Mouse (Mus musculus) limb, embryonic 15.5 days (tissue): ENCODE measurements around the gene 9430007A20Rik. TPM values are rescaled to one million over a fixed set of nuclear protein-coding genes. Genes with fewer than 3 reads are reported as not detected.
"Not testable (repeated sequence)": the region's sequence is repeated elsewhere in the genome, so short reads cannot be mapped to it uniquely, and the experiment has no call there.

Source experiments
- ATAC-seq: fragments of 200-750 bp; cut with Nextera tagmentation; 2 replicates; pipeline ENCODE4 v1.8.0; 2017; ENCODE audit warnings: low read depth, moderate TSS enrichment; ENCODE audit not compliant: insufficient number of reproducible peaks, low FRiP score, low TSS enrichment
- H3K27ac ChIP-seq: fragments of 300-500 bp; sonication (generic); 2 replicates; pipeline ENCODE4 v1.5.1; 2015; ENCODE audit warnings: moderate library complexity, mild to moderate bottlenecking, inconsistent platforms
- H3K27me3 ChIP-seq: fragments of 300-500 bp; sonication (generic); 2 replicates; pipeline ENCODE4 v1.6.1; 2015; ENCODE audit warnings: inconsistent platforms
- H3K36me3 ChIP-seq: fragments of 300-500 bp; sonication (generic); 2 replicates; pipeline ENCODE4 v1.6.1; 2015; ENCODE audit warnings: inconsistent platforms
- H3K4me1 ChIP-seq: fragments of 300-500 bp; sonication (generic); 2 replicates; pipeline ENCODE4 v1.6.1; 2015; ENCODE audit warnings: inconsistent platforms
- H3K4me2 ChIP-seq: fragments of 300-500 bp; sonication (generic); 2 replicates; pipeline ENCODE4 v1.6.1; 2015; ENCODE audit warnings: mild to moderate bottlenecking, inconsistent platforms
- H3K4me3 ChIP-seq: fragments of 300-500 bp; sonication (generic); 2 replicates; pipeline ENCODE4 v1.5.1; 2015; ENCODE audit warnings: mild to moderate bottlenecking, inconsistent platforms
- H3K9ac ChIP-seq: fragments of 300-500 bp; sonication (generic); 2 replicates; pipeline ENCODE4 v1.6.1; 2015; ENCODE audit warnings: inconsistent platforms
- H3K9me3 ChIP-seq: fragments of 300-500 bp; sonication (generic); 2 replicates; pipeline ENCODE4 v1.6.1; 2016; ENCODE audit warnings: inconsistent platforms
- WGBS: fragments of 180-500 bp; shearing (Covaris S2); methylation state at CpG from one replicate; pipeline ENCODE4 v1.1.7; 2015; 5-methylcytosine and 5-hydroxymethylcytosine counted together
- polyA plus RNA-seq: library from polyadenylated mRNA; unstranded; fragments of >200 nt; fragmentation: Nextera tagmentation; extraction: Ambion mirVana; gene quantifications from 2 replicates; pipeline ENCODE4 v1.2.1, GENCODE M21; 2015

Gene 9430007A20Rik
- not detected in 2 replicates for polyA plus RNA-seq

GRCm38 (mm10) chr4:144519522-144519921, at the start of gene 9430007A20Rik:
9430007A20Rik (plus strand) TSS chr4:144519822.
- H3K4me1 ChIP-seq, result no peaks in the 10 kb centered on the region
- no peak within 1 kb of the TSS for H3K27ac ChIP-seq
- no peak for ATAC-seq
- WGBS, result 75% methylated on average over 5 of the region's 5 CpGs
- H3K36me3 ChIP-seq, result no peaks in the 10 kb centered on the region
- H3K9ac ChIP-seq, result no peak within 1 kb of the TSS
- 0 out of 2 replicates have a peak, but pooled peaks cover 3% of the 10 kb centered on the region for H3K9me3 ChIP-seq
- H3K27me3 ChIP-seq, result no peaks in the 10 kb centered on the region
- H3K4me3 ChIP-seq, result no peak within 1 kb of the TSS
- H3K4me2 ChIP-seq, result no peak within 1 kb of the TSS

GRCm38 (mm10) chr4:144493331-144493730, 26.3 kb upstream of the 9430007A20Rik start:
- no peaks in the 10 kb centered on the region for H3K27me3 ChIP-seq
- H3K9me3 ChIP-seq, result no peaks in the 10 kb centered on the region
- H3K9ac ChIP-seq, result no peak overlapping the region
- no peaks in the 10 kb centered on the region for H3K4me1 ChIP-seq
- ATAC-seq, result no peak
- no peaks in the 10 kb centered on the region for H3K36me3 ChIP-seq
- no peak overlapping the region for H3K4me3 ChIP-seq
- H3K27ac ChIP-seq, result no peak overlapping the region
- H3K4me2 ChIP-seq, result no peak overlapping the region

GRCm38 (mm10) chr4:144506518-144506917, 13.1 kb upstream of the 9430007A20Rik start:
- Histone ChIP-seq H3K9me3 (no peaks in the 10 kb centered on the region), H3K27ac (no peak overlapping the region), H3K4me2 (no peak overlapping the region), H3K36me3 (no peaks in the 10 kb centered on the region), H3K9ac (no peak overlapping the region), H3K4me1 (no peaks in the 10 kb centered on the region), H3K27me3 (no peaks in the 10 kb centered on the region), H3K4me3 (no peak overlapping the region)
- WGBS, result 83% methylated on average over 1 of the region's 1 CpGs
- no peak for ATAC-seq

- no peak for ATAC-seq
- Histone ChIP-seq H3K27ac (no peak overlapping the region), H3K36me3 (no peaks in the 10 kb centered on the region), H3K4me1 (no peaks in the 10 kb centered on the region), H3K4me3 (no peak overlapping the region), H3K4me2 (no peak overlapping the region), H3K27me3 (no peaks in the 10 kb centered on the region), H3K9ac (no peak overlapping the region), H3K9me3 (no peaks in the 10 kb centered on the region)
- 76% methylated on average over 1 of the region's 1 CpGs for WGBS
Measured at GRCm38 (mm10) chr4:144544689-144545088, 25.1 kb downstream of the 9430007A20Rik start.

GRCm38 (mm10) chr4:144545339-144545738, 25.7 kb downstream of the 9430007A20Rik start:
- not testable (repeated sequence) for ATAC-seq, H3K27ac ChIP-seq, H3K36me3 ChIP-seq, H3K27me3 ChIP-seq, H3K9ac ChIP-seq, H3K4me3 ChIP-seq, H3K4me2 ChIP-seq, H3K4me1 ChIP-seq, H3K9me3 ChIP-seq
- 86% methylated on average over 13 of the region's 13 CpGs for WGBS

GRCm38 (mm10) chr4:144551156-144551555, 31.5 kb downstream of the 9430007A20Rik start:
- Histone ChIP-seq H3K4me1 (no peaks in the 10 kb centered on the region), H3K27me3 (no peaks in the 10 kb centered on the region), H3K27ac (no peak overlapping the region), H3K9me3 (no peaks in the 10 kb centered on the region), H3K4me2 (no peak overlapping the region), H3K36me3 (no peaks in the 10 kb centered on the region), H3K9ac (no peak overlapping the region), H3K4me3 (no peak overlapping the region)
- ATAC-seq, result no peak

GRCm38 (mm10) chr4:144559792-144560191, 40.2 kb downstream of the 9430007A20Rik start:
- Histone ChIP-seq H3K4me2 (no peak overlapping the region), H3K27me3 (no peaks in the 10 kb centered on the region), H3K4me3 (no peak overlapping the region), H3K9me3 (no peaks in the 10 kb centered on the region), H3K36me3 (no peaks in the 10 kb centered on the region), H3K4me1 (no peaks in the 10 kb centered on the region), H3K9ac (no peak overlapping the region), H3K27ac (no peak overlapping the region)
- ATAC-seq, result no peak

GRCm38 (mm10) chr4:144561205-144561604, 41.6 kb downstream of the 9430007A20Rik start:
- H3K4me3 ChIP-seq, result no peak overlapping the region
- H3K4me1 ChIP-seq, result no peaks in the 10 kb centered on the region
- no peak overlapping the region for H3K27ac ChIP-seq
- no peak overlapping the region for H3K9ac ChIP-seq
- no peak for ATAC-seq
- H3K4me2 ChIP-seq, result no peak overlapping the region
- no peaks in the 10 kb centered on the region for H3K27me3 ChIP-seq
- H3K9me3 ChIP-seq, result no peaks in the 10 kb centered on the region
- whole genome bisulfite sequencing, result 61% methylated on average over 2 of the region's 2 CpGs
- no peaks in the 10 kb centered on the region for H3K36me3 ChIP-seq

- Histone ChIP-seq H3K36me3 (no peaks in the 10 kb centered on the region), H3K4me1 (no peaks in the 10 kb centered on the region), H3K4me2 (no peak within 1 kb of the TSS), H3K9ac (no peak within 1 kb of the TSS), H3K4me3 (no peak within 1 kb of the TSS), H3K27ac (no peak within 1 kb of the TSS), H3K27me3 (no peaks in the 10 kb centered on the region), H3K9me3 (no peaks in the 10 kb centered on the region)
- ATAC-seq, result no peak
- WGBS, result 92% methylated on average over 1 of the region's 1 CpGs
Measured at GRCm38 (mm10) chr4:144565034-144565433, 45.4 kb downstream of the 9430007A20Rik start, which contains the start of gene Gm13124. Gm13124 (minus strand) TSS chr4:144565134.

- Histone ChIP-seq H3K9ac (no peak overlapping the region), H3K4me1 (no peaks in the 10 kb centered on the region), H3K27me3 (no peaks in the 10 kb centered on the region), H3K36me3 (no peaks in the 10 kb centered on the region), H3K9me3 (no peaks in the 10 kb centered on the region), H3K4me2 (no peak overlapping the region), H3K27ac (no peak overlapping the region), H3K4me3 (no peak overlapping the region)
- no peak for ATAC-seq
Measured at GRCm38 (mm10) chr4:144567752-144568151, 48.1 kb downstream of the 9430007A20Rik start.

Other genes starting within 250 kb of the 9430007A20Rik start
- gene Pramel5, start 239.3 kb upstream of the 9430007A20Rik start, polyA plus RNA-seq, result not detected in 2 replicates
- not detected in 2 replicates for gene Gm13128, start 189.6 kb upstream of the 9430007A20Rik start, polyA plus RNA-seq
- not detected in 2 replicates for gene Gm13119, start 161.9 kb upstream of the 9430007A20Rik start, polyA plus RNA-seq
- gene Pramef20, start 141.9 kb upstream of the 9430007A20Rik start, polyA plus RNA-seq, result not detected in 2 replicates
- 0.41 and 0.76 TPM in 2 replicates for gene Pramef12, start 111.4 kb upstream of the 9430007A20Rik start, polyA plus RNA-seq
- not detected in 2 replicates for gene 1700012P22Rik, start 81.0 kb upstream of the 9430007A20Rik start, polyA plus RNA-seq
- gene Gm9944, start 66.5 kb upstream of the 9430007A20Rik start, polyA plus RNA-seq, result not detected in 2 replicates
- gene Aadacl3, start 56.1 kb upstream of the 9430007A20Rik start, polyA plus RNA-seq, result not detected in 2 replicates
- not detected in 2 replicates for gene Gm13124, start 45.3 kb downstream of the 9430007A20Rik start, polyA plus RNA-seq
- not detected in 2 replicates for gene Aadacl4, start 93.9 kb downstream of the 9430007A20Rik start, polyA plus RNA-seq
- gene Gm436, start 166.5 kb downstream of the 9430007A20Rik start, polyA plus RNA-seq, result not detected in 2 replicates
- gene Gm13178, start 201.6 kb downstream of the 9430007A20Rik start, polyA plus RNA-seq, result 0.37 and 0.46 TPM in 2 replicates